Mouse (Mus musculus): ENCODE data around the gene Dcaf6. TPM values are rescaled to one million over a fixed set of nuclear protein-coding genes. Genes with fewer than 3 reads are reported as not detected.

Dcaf6 gene
- total and polyA plus RNA-seq, 3 experiments: 8.2 to 17.1 TPM; not detected in 1

- Histone ChIP-seq H3K27me3 (ENCODE audit: control insufficient read depth in 1 of 2, insufficient read depth in 2 of 2, low read length in 2 of 2) (no peaks in the 10 kb centered on the region), H3K9me3 (replicated peaks; ENCODE audit: insufficient read depth, low read length) (no peaks in the 10 kb centered on the region), H3K4me3 (ENCODE audit: control insufficient read depth in 1 of 2, insufficient read depth in 1 of 2, low read depth in 2 of 2, low read length in 2 of 2) (no peak overlapping the region), H3K79me2 (ENCODE audit: control insufficient read depth, insufficient read depth, low read length, poor library complexity) (no peaks in the 10 kb centered on the region), H3K27ac (ENCODE audit: control insufficient read depth, low read depth, low read length) (no peak overlapping the region), H3K9ac (ENCODE audit: control insufficient read depth, low read depth, low read length, poor library complexity, severe bottlenecking) (no peak overlapping the region), H3K4me1 (ENCODE audit: control insufficient read depth in 1 of 2, insufficient read depth in 2 of 2, low read length in 2 of 2) (peaks cover 2 to 10% of the 10 kb centered on the region in 2 experiments; a peak in 2 of 4 replicates), H3K36me3 (ENCODE audit: control insufficient read depth in 1 of 2, insufficient read depth in 2 of 2, low read length in 2 of 2) (no peaks in the 10 kb centered on the region; a peak in 1 of 4 replicates)
- no peak for TF ChIP-seq GATA1 (IDR thresholded peaks at IDR 0.05; ENCODE audit: low read depth, low read length)
- no peak for TF ChIP-seq MYB (IDR thresholded peaks at IDR 0.05; ENCODE audit: low read depth, low read length)
- no peak for TF ChIP-seq ETS1 (IDR thresholded peaks at IDR 0.05; ENCODE audit: low read depth, low read length)
- no peak for TF ChIP-seq POLR2AphosphoS2 (IDR thresholded peaks at IDR 0.05; ENCODE audit: low read length)
- no peak for TF ChIP-seq TBP (IDR thresholded peaks at IDR 0.05; ENCODE audit: low read depth, low read length)
- TF ChIP-seq GABPA (IDR thresholded peaks at IDR 0.05; ENCODE audit: low read depth, low read length): no peak
- TF ChIP-seq UBTF (IDR thresholded peaks at IDR 0.05; ENCODE audit: borderline replicate concordance, insufficient read depth, low read depth, low read length): no peak
- no peak for TF ChIP-seq USF1 (IDR thresholded peaks at IDR 0.05; ENCODE audit: low read depth, low read length)
- no peak for TF ChIP-seq ELF1 (IDR thresholded peaks at IDR 0.05; ENCODE audit: low read depth, low read length)
- no peak for TF ChIP-seq JUND (IDR thresholded peaks at IDR 0.05; ENCODE audit: low read depth, low read length)
- TF ChIP-seq RCOR1 (IDR thresholded peaks at IDR 0.05; ENCODE audit: low read depth, low read length): no peak
- TF ChIP-seq USF2 (IDR thresholded peaks at IDR 0.05; ENCODE audit: borderline replicate concordance in 1 of 2, insufficient read depth in 1 of 2, low read depth in 1 of 2, low read length in 2 of 2): no peak
- TF ChIP-seq SMC3 (IDR thresholded peaks at IDR 0.05; ENCODE audit: low read depth, low read length): no peak
- no peak for TF ChIP-seq RAD21 (IDR thresholded peaks at IDR 0.05; ENCODE audit: low read depth, low read length)
- no peak for TF ChIP-seq KAT2A (conservative IDR thresholded peaks at IDR 0.05; ENCODE audit: low read depth, low read length)
- DNase-seq (ENCODE audit: low read depth, low spot score): no peak
Observed at GRCm38 (mm10) chr1:165321891-165322290, 138.4 kb downstream of the Dcaf6 start.

GRCm38 (mm10) chr1:165321393-165321861 is 138.8 kb downstream of the Dcaf6 start:
- Histone ChIP-seq H3K79me2 (ENCODE audit: control insufficient read depth, insufficient read depth, low read length, poor library complexity) (no peaks in the 10 kb centered on the region), H3K27ac (ENCODE audit: control insufficient read depth, low read depth, low read length) (no peak overlapping the region), H3K27me3 (ENCODE audit: control insufficient read depth in 1 of 2, insufficient read depth in 2 of 2, low read length in 2 of 2) (no peaks in the 10 kb centered on the region), H3K36me3 (ENCODE audit: control insufficient read depth in 1 of 2, insufficient read depth in 2 of 2, low read length in 2 of 2) (no peaks in the 10 kb centered on the region; a peak in 1 of 4 replicates), H3K4me3 (ENCODE audit: control insufficient read depth in 1 of 2, insufficient read depth in 1 of 2, low read depth in 2 of 2, low read length in 2 of 2) (no peak overlapping the region), H3K9ac (ENCODE audit: control insufficient read depth, low read depth, low read length, poor library complexity, severe bottlenecking) (no peak overlapping the region), H3K4me1 (ENCODE audit: control insufficient read depth in 1 of 2, insufficient read depth in 2 of 2, low read length in 2 of 2) (peaks cover 2 to 10% of the 10 kb centered on the region in 2 experiments; a peak in 2 of 4 replicates), H3K9me3 (replicated peaks; ENCODE audit: insufficient read depth, low read length) (no peaks in the 10 kb centered on the region)
- no peak for TF ChIP-seq MAX (IDR thresholded peaks at IDR 0.05; ENCODE audit: low read length)
- no peak for TF ChIP-seq UBTF (IDR thresholded peaks at IDR 0.05; ENCODE audit: borderline replicate concordance, insufficient read depth, low read depth, low read length)
- no peak for TF ChIP-seq MAZ (IDR thresholded peaks at IDR 0.05; ENCODE audit: low read depth, low read length)
- no peak for TF ChIP-seq POLR2A (IDR thresholded peaks at IDR 0.05; ENCODE audit: control insufficient read depth in 1 of 2, insufficient read depth in 1 of 2, low read depth in 1 of 2, low read length in 2 of 2, poor library complexity in 1 of 2)
- no peak for TF ChIP-seq ZMIZ1 (IDR thresholded peaks at IDR 0.05; ENCODE audit: low read depth, low read length)
- no peak for DNase-seq (ENCODE audit: low read depth, low spot score)
